Mouse (Mus musculus): ENCODE results near the gene Fdxr.
A peak's percentile ranks its signal among the peaks of the same experiment; 100 is the strongest.

Fdxr gene

GRCm38 (mm10) chr11:115270148-115270861 is 6.5 kb downstream of the Fdxr start:
- DNase-seq (ENCODE audit: extremely low spot score, low read depth, low spot score), result peak; percentile 50

DNA sequence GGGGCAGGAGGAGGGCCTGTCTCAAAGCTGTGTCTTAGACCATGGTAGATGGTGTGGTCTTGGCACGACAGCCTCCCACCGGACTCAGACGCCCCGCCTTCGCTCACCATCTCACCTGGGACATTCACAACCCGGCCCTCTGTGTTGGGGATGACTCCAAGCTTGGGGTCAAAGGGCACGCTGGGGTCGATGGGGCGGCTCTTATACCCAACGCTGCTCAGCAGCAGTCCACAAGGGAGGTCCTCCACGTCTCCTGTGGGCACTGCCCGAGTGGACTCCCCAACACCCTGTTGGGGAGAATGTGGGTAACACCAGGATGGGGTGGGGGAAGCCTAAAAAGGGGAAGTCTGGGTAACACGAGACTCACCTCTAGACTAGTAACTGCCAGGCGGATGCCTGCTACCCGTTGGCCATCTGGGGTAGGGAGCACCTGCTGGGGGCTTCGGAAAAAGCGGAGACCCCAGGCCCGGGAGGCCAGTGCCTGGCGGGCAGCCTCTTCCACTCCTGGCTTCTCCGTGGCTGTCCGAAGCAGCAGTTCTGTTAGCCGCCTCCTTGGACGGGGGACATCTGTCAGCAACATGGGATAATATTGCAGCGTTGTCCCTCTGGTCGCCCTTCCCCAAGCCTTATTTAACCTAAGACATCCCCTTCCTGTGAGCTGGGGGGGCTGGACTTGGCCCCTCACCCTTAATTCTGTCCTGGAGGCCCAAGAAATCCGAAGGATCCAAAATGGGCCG is 7.4 kb downstream of the Fdxr start:
- no peak for DNase-seq (ENCODE audit: extremely low spot score, low read depth, low spot score)

- DNase-seq (ENCODE audit: extremely low spot score, low read depth, low spot score), result no peak
Measured at GRCm38 (mm10) chr11:115267958-115268357, 8.9 kb downstream of the Fdxr start.

- DNase-seq (ENCODE audit: extremely low spot score, low read depth, low spot score), result no peak
Measured at GRCm38 (mm10) chr11:115267061-115267883, 9.6 kb downstream of the Fdxr start, which contains the start of gene Grin2c. TSS of gene Grin2c (minus strand) at chr11:115267243.

GRCm38 (mm10) chr11:115266400-115266778 is 10.5 kb downstream of the Fdxr start:
- no peak for DNase-seq (ENCODE audit: extremely low spot score, low read depth, low spot score)

DNA sequence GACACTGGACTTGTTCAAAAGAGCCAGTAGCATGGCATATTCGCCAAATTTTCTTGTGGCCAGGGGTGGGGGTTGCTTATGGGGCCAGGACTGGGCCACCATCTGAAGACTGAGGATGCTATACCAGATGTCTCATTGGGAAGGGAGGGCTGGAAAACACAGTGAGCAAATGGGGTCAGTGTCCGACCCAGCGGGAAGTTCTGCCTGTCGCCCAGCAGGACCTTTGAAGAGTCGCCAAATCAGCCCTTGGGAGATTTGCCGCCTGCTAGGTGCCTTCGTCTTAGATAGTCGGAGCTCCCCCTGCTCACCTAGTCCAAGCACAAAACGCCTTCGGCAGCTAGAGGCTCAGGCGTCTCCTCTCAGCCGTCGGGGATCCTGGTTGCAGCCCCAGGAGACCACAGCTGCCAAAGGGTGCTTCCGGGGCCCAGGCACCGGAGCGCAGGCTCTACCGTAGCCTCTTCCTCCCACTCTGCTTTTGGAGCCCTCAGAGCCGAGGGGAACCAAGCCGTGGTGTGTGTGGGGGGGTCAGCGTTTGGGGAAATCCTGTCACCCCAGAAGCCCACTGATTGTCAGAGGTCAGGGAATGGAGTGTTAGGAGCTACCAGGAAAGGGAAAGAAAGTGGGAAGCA is 11.0 kb downstream of the Fdxr start:
- no peak for DNase-seq (ENCODE audit: extremely low spot score, low read depth, low spot score)

- no peak for DNase-seq (ENCODE audit: extremely low spot score, low read depth, low spot score)
Measured at GRCm38 (mm10) chr11:115264862-115265668, 11.8 kb downstream of the Fdxr start.

GRCm38 (mm10) chr11:115264136-115264861 is 12.6 kb downstream of the Fdxr start:
- no peak for DNase-seq (ENCODE audit: extremely low spot score, low read depth, low spot score)

- no peak for DNase-seq (ENCODE audit: extremely low spot score, low read depth, low spot score)
Measured at GRCm38 (mm10) chr11:115262954-115263353, 13.9 kb downstream of the Fdxr start.

DNA sequence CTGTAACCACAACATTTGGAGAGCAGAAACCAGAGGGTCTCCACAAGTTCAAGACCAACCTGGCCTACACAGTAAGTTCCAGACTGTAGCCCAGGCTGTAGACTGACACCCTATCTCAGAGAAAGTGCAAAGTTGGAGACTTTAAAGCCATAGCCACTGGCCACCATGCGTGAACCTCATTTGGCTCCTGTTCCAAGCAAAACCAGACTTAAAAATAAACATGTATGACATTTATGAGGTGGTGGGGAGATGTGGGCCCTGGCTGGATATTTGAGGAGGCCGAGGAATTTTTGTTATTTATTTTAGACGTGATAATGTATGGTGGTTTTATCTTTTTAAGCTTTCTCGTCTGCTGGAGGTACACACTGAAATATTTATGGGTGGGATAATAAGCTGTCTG is 17.7 kb downstream of the Fdxr start:
- no peak for DNase-seq (ENCODE audit: extremely low spot score, low read depth, low spot score)

- DNase-seq (ENCODE audit: extremely low spot score, low read depth, low spot score), result no peak
Measured at GRCm38 (mm10) chr11:115257775-115258510, 18.9 kb downstream of the Fdxr start.

GRCm38 (mm10) chr11:115251258-115251657 is 25.6 kb downstream of the Fdxr start:
- no peak for DNase-seq (ENCODE audit: extremely low spot score, low read depth, low spot score)

- no peak for DNase-seq (ENCODE audit: extremely low spot score, low read depth, low spot score)
Measured at GRCm38 (mm10) chr11:115250405-115251090, 26.3 kb downstream of the Fdxr start.

DNA sequence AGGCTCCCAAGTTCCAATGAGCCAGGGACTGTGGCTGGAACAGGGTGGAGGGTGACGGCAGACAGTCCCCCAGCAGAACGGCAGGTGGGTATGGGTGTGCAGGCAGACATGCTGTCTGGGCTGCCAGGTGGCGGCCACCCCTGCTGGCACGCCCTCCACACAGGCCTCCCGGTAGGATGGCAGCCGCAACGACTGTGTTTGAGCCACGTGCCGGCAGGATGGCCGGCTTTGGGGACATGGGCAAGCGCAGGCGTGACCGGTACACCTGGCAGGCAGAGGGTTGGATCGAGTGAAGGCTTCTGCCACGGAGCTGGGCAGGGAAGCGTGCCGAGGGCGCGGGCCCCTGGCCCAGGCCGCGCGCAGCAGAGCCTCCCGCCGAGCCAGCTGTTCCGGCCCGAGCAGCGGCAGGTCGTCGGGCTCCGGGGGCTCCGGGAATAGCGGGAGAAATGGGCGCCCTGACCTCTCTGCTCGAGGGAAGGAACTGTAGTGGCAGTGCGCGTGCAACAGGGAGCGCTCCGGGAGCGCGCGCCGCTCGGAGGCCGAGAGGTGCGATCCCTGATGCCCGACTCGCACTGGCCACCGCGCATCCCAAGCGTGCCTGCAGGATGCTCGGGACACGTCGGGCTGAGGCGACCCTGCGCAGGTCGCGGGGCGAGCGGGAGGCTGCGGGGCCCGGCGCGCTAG is 27.0 kb downstream of the Fdxr start:
- DNase-seq (ENCODE audit: extremely low spot score, low read depth, low spot score), result no peak

DNA sequence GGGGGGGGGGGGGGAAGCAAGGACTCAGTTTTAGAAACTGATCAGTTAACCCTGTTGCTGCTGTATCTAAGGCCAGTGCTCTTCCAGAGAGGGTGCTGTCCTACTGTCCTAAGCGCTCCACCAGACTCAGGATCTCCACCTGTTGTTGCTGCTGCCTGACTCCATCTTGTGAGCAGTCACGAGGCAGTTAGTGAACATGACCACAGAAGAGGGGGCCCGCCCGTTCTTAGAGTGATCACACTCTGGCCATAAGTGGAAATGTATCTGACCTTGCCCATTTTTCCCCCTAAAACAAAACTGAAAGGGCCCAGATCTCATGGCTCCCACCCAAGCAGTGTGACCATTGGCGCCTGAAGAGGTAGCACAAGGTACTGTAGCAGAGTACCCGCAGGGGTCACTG is 28.9 kb downstream of the Fdxr start:
- no peak for DNase-seq (ENCODE audit: extremely low spot score, low read depth, low spot score)

DNA sequence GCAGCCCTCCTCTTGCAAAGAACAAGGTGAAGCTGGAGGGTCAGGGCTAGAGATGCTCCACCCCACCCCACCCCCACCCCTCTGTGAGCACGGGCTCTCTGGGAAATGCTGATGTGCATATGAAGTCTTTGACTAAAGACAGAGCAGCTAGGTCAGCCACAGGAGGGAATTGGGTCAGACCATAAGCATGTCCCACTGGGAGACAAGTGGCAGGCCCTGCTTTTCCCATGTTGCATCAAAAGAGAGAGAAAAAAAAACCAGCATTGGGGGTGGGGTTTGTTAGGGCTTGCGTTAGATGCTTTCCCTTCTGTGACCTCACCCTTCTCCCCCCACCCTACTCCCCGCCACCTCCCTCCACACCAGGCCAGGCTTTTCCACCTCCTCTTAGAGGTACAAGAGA is 29.6 kb downstream of the Fdxr start:
- no peak for DNase-seq (ENCODE audit: extremely low spot score, low read depth, low spot score)

DNA sequence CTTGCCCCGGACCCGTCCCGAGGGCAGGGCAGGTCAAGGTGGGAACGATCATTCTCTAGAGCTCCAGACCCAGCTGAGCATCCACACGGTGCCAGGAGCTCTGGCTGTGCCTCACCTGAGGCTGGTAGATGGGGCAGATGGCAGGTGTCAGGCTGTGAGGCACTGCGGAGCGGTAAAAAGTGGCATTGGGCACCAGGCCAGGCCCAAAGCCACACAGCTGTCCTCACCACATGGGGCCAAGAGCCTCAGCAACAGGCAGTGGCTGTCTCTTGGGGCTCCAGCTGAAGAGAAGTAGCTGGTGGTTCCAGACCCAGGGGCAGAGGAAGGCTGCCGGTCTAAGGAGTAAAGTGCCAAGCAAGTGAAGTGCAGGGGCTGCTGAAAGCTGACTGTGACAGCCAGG is 30.5 kb downstream of the Fdxr start:
- no peak for DNase-seq (ENCODE audit: extremely low spot score, low read depth, low spot score)

- no peak for DNase-seq (ENCODE audit: extremely low spot score, low read depth, low spot score)
Measured at GRCm38 (mm10) chr11:115244840-115245239, 32.0 kb downstream of the Fdxr start.

Data from hindlimb bud, embryonic 11.5 days (tissue).